Mouse (Mus musculus) kidney, postnatal 0 days (tissue): ENCODE data around the gene Dnttip1. TPM values are rescaled to one million over a fixed set of nuclear protein-coding genes. Genes with fewer than 3 reads are reported as not detected.
"Not testable (repeated sequence)": the region's sequence is repeated elsewhere in the genome, so short reads cannot be mapped to it uniquely, and the experiment has no call there.

Experiments used
- ATAC-seq: fragments of 200-750 bp; cut with Nextera tagmentation; replicated peaks from 2 replicates; pipeline ENCODE4 v1.8.0; 2017; ENCODE audit warnings: low read depth, moderate number of reproducible peaks, moderate TSS enrichment, moderate library complexity; ENCODE audit not compliant: low FRiP score
- DNase-seq: peaks from one replicate; pipeline ENCODE4 v3.0.0-alpha.2; 2016; ENCODE audit warnings: low spot score
- H3K27ac ChIP-seq: fragments of 300-500 bp; sonication (generic); 2 replicates; pipeline ENCODE4 v1.5.1; 2014; ENCODE audit warnings: mild to moderate bottlenecking
- H3K27me3 ChIP-seq: fragments of 300-500 bp; sonication (generic); 2 replicates; pipeline ENCODE4 v1.6.1; 2014; ENCODE audit warnings: low read length, mixed read lengths; ENCODE audit not compliant: insufficient read depth
- H3K36me3 ChIP-seq: fragments of 300-500 bp; sonication (generic); 2 replicates; pipeline ENCODE4 v1.6.1; 2014; ENCODE audit warnings: low read length, mixed read lengths; ENCODE audit not compliant: insufficient read depth
- H3K4me1 ChIP-seq: fragments of 300-500 bp; sonication (generic); replicated peaks from 2 replicates; pipeline ENCODE4 v1.6.1; 2014; ENCODE audit warnings: antibody characterized with exemption, low read length, mixed read lengths; ENCODE audit not compliant: insufficient read depth
- H3K4me2 ChIP-seq: fragments of 300-500 bp; sonication (generic); 2 replicates; pipeline ENCODE4 v1.6.1; 2014; ENCODE audit warnings: mild to moderate bottlenecking, low read length, moderate library complexity, mixed read lengths
- H3K4me3 ChIP-seq: fragments of 300-500 bp; sonication (generic); replicated peaks from 2 replicates; pipeline ENCODE4 v1.5.1; 2014; ENCODE audit warnings: low read depth, low read length
- H3K9ac ChIP-seq: fragments of 300-500 bp; sonication (generic); 2 replicates; pipeline ENCODE4 v1.6.1; 2014; ENCODE audit warnings: low read depth, low read length
- H3K9me3 ChIP-seq: fragments of 300-500 bp; sonication (generic); replicated peaks from 2 replicates; pipeline ENCODE4 v1.6.1; 2016; ENCODE audit warnings: low read length, inconsistent platforms, mixed read lengths
- CTCF ChIP-seq: IDR thresholded peaks from 2 replicates; pipeline ENCODE4 v1.5.1; 2016; ENCODE audit warnings: antibody characterized with exemption, low read depth, mild to moderate bottlenecking, moderate library complexity
- WGBS: fragments of 180-500 bp; shearing (Covaris S2); extraction: QIAGEN DNeasy Blood & Tissue Kit; methylation state at CpG from one replicate; pipeline ENCODE4 v1.1.7; 2014; 5-methylcytosine and 5-hydroxymethylcytosine counted together
- polyA plus RNA-seq: library from polyadenylated mRNA; unstranded; fragments of >200 nt; fragmentation: Nextera tagmentation; extraction: Ambion mirVana; gene quantifications from 2 replicates; pipeline ENCODE4 v1.2.1, GENCODE M21; 2015

Gene Dnttip1
- polyA plus RNA-seq, 1 experiment from 2014 or later: 58.5 TPM

DNA sequence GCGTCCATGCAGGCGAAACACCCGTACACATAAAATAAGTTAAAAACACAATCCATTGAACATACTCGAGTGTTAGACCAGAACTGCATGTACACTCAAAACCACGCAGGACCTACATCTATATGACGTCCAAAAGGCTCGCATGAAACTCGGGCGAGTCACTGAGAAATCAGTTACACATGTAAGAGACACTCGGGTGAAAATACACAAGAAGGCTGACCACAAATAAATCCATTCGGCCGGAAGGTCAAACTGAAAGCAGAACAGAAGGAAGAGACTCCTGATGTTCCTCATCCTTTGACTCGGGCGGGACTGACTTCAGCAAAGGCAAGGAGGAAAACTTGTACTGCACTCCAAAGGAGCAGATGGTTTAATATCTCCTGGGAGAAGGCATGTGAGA, 39.8 kb upstream of the Dnttip1 start:
- Histone ChIP-seq H3K9ac (no peak overlapping the region), H3K27ac (no peak overlapping the region), H3K4me1 (no peaks in the 10 kb centered on the region), H3K9me3 (no peaks in the 10 kb centered on the region), H3K27me3 (no peaks in the 10 kb centered on the region), H3K4me3 (no peak overlapping the region), H3K36me3 (no peaks in the 10 kb centered on the region), H3K4me2 (no peak overlapping the region)
- no peak for TF ChIP-seq CTCF
- no peak for ATAC-seq
- 81% methylated on average over 14 of the region's 14 CpGs for WGBS
- no peak for DNase-seq

DNA sequence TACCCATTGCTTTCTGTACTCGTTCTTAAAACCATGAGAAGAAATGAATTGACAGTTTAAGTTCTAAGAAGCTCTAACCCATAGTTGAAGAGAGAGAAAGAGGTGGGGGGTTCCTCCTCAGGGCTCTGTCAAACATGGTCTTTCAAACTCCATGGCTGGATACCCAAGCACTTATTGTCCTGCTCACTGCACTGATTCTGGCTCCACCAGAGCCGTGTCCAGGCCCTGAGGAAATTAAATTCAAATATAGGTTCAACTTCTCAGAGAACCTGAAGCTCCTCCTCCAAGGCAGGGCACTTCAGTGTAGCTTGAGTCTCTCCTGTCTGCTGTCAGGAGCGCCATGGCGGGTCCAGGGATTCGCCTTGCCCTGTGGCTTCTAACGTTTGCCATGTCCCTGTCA, 30.8 kb upstream of the Dnttip1 start, which contains the start of gene Spint5:
Spint5 (plus strand) TSS at position 301 of the 400 bp plus-strand sequence.
- no peak for TF ChIP-seq CTCF
- 75% methylated on average over 6 of the region's 6 CpGs for WGBS
- Histone ChIP-seq H3K9me3 (no peaks in the 10 kb centered on the region), H3K27me3 (no peaks in the 10 kb centered on the region), H3K36me3 (no peaks in the 10 kb centered on the region), H3K4me3 (no peak within 1 kb of the TSS), H3K27ac (no peak within 1 kb of the TSS), H3K9ac (no peak within 1 kb of the TSS), H3K4me1 (no peaks in the 10 kb centered on the region), H3K4me2 (no peak within 1 kb of the TSS)
- ATAC-seq (no peak), DNase-seq (no peak)

DNA sequence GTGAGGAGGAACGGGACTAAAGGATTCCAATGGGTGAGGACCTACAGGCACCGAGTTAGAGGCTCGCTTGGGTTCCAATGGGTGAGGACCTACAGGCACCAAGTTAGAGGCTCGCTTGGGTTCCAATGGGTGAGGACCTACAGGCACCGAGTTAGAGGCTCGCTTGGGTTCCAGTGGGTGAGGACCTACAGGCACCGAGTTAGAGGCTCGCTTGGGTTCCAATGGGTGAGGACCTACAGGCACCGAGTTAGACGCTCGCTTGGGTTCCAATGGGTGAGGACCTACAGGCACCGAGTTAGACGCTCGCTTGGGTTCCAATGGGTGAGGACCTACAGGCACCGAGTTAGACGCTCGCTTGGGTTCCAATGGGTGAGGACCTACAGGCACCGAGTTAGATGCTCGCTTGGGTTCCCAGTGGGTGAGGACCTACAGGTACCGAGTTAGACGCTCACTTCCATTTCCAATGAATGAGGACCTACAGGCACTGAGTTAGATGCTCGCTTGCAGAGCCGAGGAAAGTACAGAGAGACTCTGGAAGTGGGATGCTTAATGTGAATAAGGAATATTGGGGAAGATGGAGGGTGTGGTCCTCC, 29.5 kb upstream of the Dnttip1 start:
- 87% methylated on average over 20 of the region's 23 CpGs for WGBS
- not testable (repeated sequence) for H3K9ac ChIP-seq, H3K36me3 ChIP-seq, H3K4me1 ChIP-seq, H3K4me2 ChIP-seq, H3K27me3 ChIP-seq, H3K4me3 ChIP-seq, ATAC-seq, H3K9me3 ChIP-seq, H3K27ac ChIP-seq, DNase-seq

GRCm38 (mm10) chr2:164723276-164723675, 22.5 kb upstream of the Dnttip1 start:
- no peak for TF ChIP-seq CTCF
- H3K9ac ChIP-seq: no peak overlapping the region
- no peaks in the 10 kb centered on the region for H3K4me1 ChIP-seq
- no peak overlapping the region for H3K4me2 ChIP-seq
- 60% methylated on average over 4 of the region's 4 CpGs for WGBS
- no peak overlapping the region for H3K27ac ChIP-seq
- DNase-seq (no peak), ATAC-seq (no peak)
- H3K4me3 ChIP-seq: no peak overlapping the region
- no peaks in the 10 kb centered on the region for H3K27me3 ChIP-seq
- H3K36me3 ChIP-seq: no peaks in the 10 kb centered on the region
- H3K9me3 ChIP-seq: no peaks in the 10 kb centered on the region

- peak; percentile 86 for DNase-seq
- 22% methylated on average over 6 of the region's 6 CpGs for WGBS
- H3K4me1 ChIP-seq: no peaks in the 10 kb centered on the region
Observed at GRCm38 (mm10) chr2:164725895-164726619, 19.7 kb upstream of the Dnttip1 start.

GRCm38 (mm10) chr2:164731719-164732118, 14.1 kb upstream of the Dnttip1 start:
- no peak for ATAC-seq
- H3K9ac ChIP-seq: no peak overlapping the region
- WGBS: 68% methylated on average over 5 of the region's 5 CpGs

More at GRCm38 (mm10) chr2:164725895-164726619, 19.7 kb upstream of the Dnttip1 start:
- H3K9ac ChIP-seq: no peak overlapping the region
- no peak overlapping the region for H3K4me2 ChIP-seq
- peak; percentile 40; the same call in 1 of the 2 replicates for ATAC-seq
- no peak overlapping the region for H3K4me3 ChIP-seq
- H3K36me3 ChIP-seq: no peaks in the 10 kb centered on the region
- peak; percentile 94 for TF ChIP-seq CTCF
- H3K9me3 ChIP-seq: no peaks in the 10 kb centered on the region
- H3K27ac ChIP-seq: no peak overlapping the region
- H3K27me3 ChIP-seq: no peaks in the 10 kb centered on the region

More at GRCm38 (mm10) chr2:164731719-164732118, 14.1 kb upstream of the Dnttip1 start:
- TF ChIP-seq CTCF: no peak
- H3K4me2 ChIP-seq: no peak overlapping the region
- no peaks in the 10 kb centered on the region for H3K27me3 ChIP-seq
- H3K36me3 ChIP-seq: no peaks in the 10 kb centered on the region
- no peak for DNase-seq
- no peak overlapping the region for H3K4me3 ChIP-seq
- H3K9me3 ChIP-seq: no peaks in the 10 kb centered on the region
- no peak overlapping the region for H3K27ac ChIP-seq
- no peaks in the 10 kb centered on the region for H3K4me1 ChIP-seq
